Mouse (Mus musculus): ENCODE results near the gene S100a2.

- TF ChIP-seq CTCF (conservative IDR thresholded peaks at IDR 0.05; ENCODE audit: insufficient read depth, insufficient read length, low read depth, low read length) (no peak), POLR2A (IDR thresholded peaks at IDR 0.05; ENCODE audit: low read depth, low read length) (no peak)
These were observed 13.6 kb downstream of the S100a2 start, which contains the start of gene S100a4 for GRCm38 (mm10) chr3:90603623-90604022.
